In the genomic region with DNA sequence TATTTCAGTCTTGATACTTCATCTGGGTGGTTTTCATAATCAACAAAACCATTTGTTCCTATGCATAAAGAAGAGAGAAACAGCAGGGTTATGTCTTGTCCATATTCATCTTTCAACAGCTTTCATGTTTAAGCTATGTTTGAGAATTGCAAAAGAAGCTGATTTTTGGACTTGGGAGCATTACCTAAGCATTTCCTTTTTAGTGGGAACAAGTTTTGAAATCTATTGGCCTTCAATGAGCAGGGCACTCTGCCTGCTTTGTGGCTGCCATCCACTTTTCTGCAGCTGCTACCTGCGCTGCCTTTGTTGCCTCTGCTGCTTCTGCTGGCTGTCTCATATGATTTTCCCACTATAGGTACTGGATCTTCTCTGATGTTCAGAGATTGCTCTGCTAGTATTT, we compare ENCODE assay signal across 29 mouse cellular contexts.
"Had no signal": no experiment of that assay in that cellular context is flagged by ENCODE, and none has a peak within 500 bp of the region (broad histone marks: within the 10 kb centered on the region; RNA-seq: fewer than 3 reads in every experiment).

No protein-coding gene starts in this region.

- H3K36me3 ChIP-seq: limb, embryonic 10.5 days; limb, embryonic 12.5 days; limb, embryonic 13.5 days; limb, embryonic 15.5 days; liver, embryonic 12.5 days; liver, embryonic 13.5 days; liver, embryonic 15.5 days; lung, embryonic 15.5 days; midbrain, embryonic 10.5 days; midbrain, embryonic 12.5 days; midbrain, embryonic 13.5 days; midbrain, embryonic 15.5 days; neural tube, embryonic 12.5 days had no signal

- H3K27me3 ChIP-seq: limb, embryonic 12.5 days; limb, embryonic 13.5 days; limb, embryonic 15.5 days; liver, embryonic 12.5 days; liver, embryonic 13.5 days; liver, embryonic 15.5 days; lung, embryonic 15.5 days; megakaryocyte, embryonic 14.5 days; midbrain, embryonic 12.5 days; midbrain, embryonic 13.5 days; midbrain, embryonic 15.5 days; neural tube, embryonic 12.5 days had no signal

- H3K4me1 ChIP-seq: limb, embryonic 10.5 days; limb, embryonic 12.5 days; limb, embryonic 13.5 days; limb, embryonic 15.5 days; liver, embryonic 12.5 days; liver, embryonic 13.5 days; liver, embryonic 15.5 days; lung, embryonic 15.5 days; megakaryocyte, embryonic 14.5 days; midbrain, embryonic 10.5 days; midbrain, embryonic 12.5 days; midbrain, embryonic 13.5 days; midbrain, embryonic 15.5 days; neural tube, embryonic 12.5 days had no signal

- H3K27ac ChIP-seq: left cerebral cortex, adult 2 months; limb, embryonic 10.5 days; limb, embryonic 12.5 days; limb, embryonic 13.5 days; limb, embryonic 15.5 days; liver, embryonic 12.5 days; liver, embryonic 13.5 days; liver, embryonic 14.5 days; liver, embryonic 15.5 days; lung, embryonic 15.5 days; macrophage; midbrain, embryonic 10.5 days; midbrain, embryonic 12.5 days; midbrain, embryonic 13.5 days; midbrain, embryonic 15.5 days; neural tube, embryonic 12.5 days had no signal

- DNase-seq: left cerebral cortex, postnatal 4 days; liver; liver, embryonic 13.5 days; liver, postnatal 0 days; lung, adult 18-20 months; lung, adult 2 months; lung, embryonic 14.5 days; lung, postnatal 10 days; lung, postnatal 36 days; midbrain, embryonic 14.5 days had no signal

- ATAC-seq: liver, embryonic 12.5 days; liver, postnatal 0 days; midbrain, embryonic 13.5 days; midbrain, embryonic 15.5 days; midbrain, embryonic 16.5 days had no signal

- H3K9ac ChIP-seq: limb, embryonic 12.5 days; limb, embryonic 13.5 days; limb, embryonic 15.5 days; liver, embryonic 12.5 days; liver, embryonic 13.5 days; liver, embryonic 14.5 days; liver, embryonic 15.5 days; liver, postnatal 0 days; lung, embryonic 14.5 days; lung, embryonic 15.5 days; midbrain, embryonic 12.5 days; midbrain, embryonic 13.5 days; midbrain, embryonic 15.5 days; neural tube, embryonic 12.5 days had no signal

- H3K4me2 ChIP-seq: limb, embryonic 12.5 days; limb, embryonic 13.5 days; limb, embryonic 15.5 days; liver, embryonic 12.5 days; liver, embryonic 13.5 days; liver, embryonic 15.5 days; lung, embryonic 14.5 days; lung, embryonic 15.5 days; midbrain, embryonic 11.5 days; midbrain, embryonic 12.5 days; midbrain, embryonic 13.5 days; midbrain, embryonic 15.5 days; neural tube, embryonic 12.5 days had no signal

- H3K9me3 ChIP-seq: limb, embryonic 10.5 days; limb, embryonic 12.5 days; limb, embryonic 13.5 days; limb, embryonic 15.5 days; liver, embryonic 12.5 days; liver, embryonic 13.5 days; liver, embryonic 15.5 days; lung, embryonic 15.5 days; megakaryocyte, embryonic 14.5 days; midbrain, embryonic 10.5 days; midbrain, embryonic 12.5 days; midbrain, embryonic 13.5 days; midbrain, embryonic 15.5 days; neural tube, embryonic 12.5 days had no signal

- H3K4me3 ChIP-seq: left cerebral cortex, adult 2 months; limb, embryonic 10.5 days; limb, embryonic 12.5 days; limb, embryonic 13.5 days; limb, embryonic 15.5 days; liver, embryonic 12.5 days; liver, embryonic 13.5 days; liver, embryonic 15.5 days; lung, embryonic 15.5 days; megakaryocyte, embryonic 14.5 days; midbrain, embryonic 10.5 days; midbrain, embryonic 12.5 days; midbrain, embryonic 13.5 days; midbrain, embryonic 15.5 days; myocyte; neural tube, embryonic 12.5 days had no signal
